Mouse (Mus musculus) T-helper 1 cell (primary cell): ENCODE measurements around the gene Cdh1.

Source experiments
- in situ Hi-C: fragments of 300-600 bp; cut with MboI, MseI; formaldehyde crosslinking; loops from one replicate; pipeline ENCODE4 v1.15.1; 2025; ENCODE audit warnings: high pct_unique_total_duplicates

The Cdh1 gene

GRCm38 (mm10) chr8:106651994-106652393 lies 48.8 kb downstream of the Cdh1 start:
- in situ Hi-C loops: loop anchor here (10.0 kb wide), 1 partner anchor 237 kb away; the partner anchor contains the start of gene Zfp90

GRCm38 (mm10) chr8:106656046-106656445 lies 52.9 kb downstream of the Cdh1 start:
- in situ Hi-C loops: loop anchor here (10.0 kb wide), 1 partner anchor 241 kb away; the partner anchor contains the start of gene Zfp90

- in situ Hi-C loops: no loop called here
Observed at GRCm38 (mm10) chr8:106672786-106673185, 69.6 kb downstream of the Cdh1 start.

GRCm38 (mm10) chr8:106674318-106674717 lies 71.2 kb downstream of the Cdh1 start:
- in situ Hi-C loops: no loop called here

GRCm38 (mm10) chr8:106674894-106675293 lies 71.7 kb downstream of the Cdh1 start:
- in situ Hi-C loops: no loop called here

GRCm38 (mm10) chr8:106682971-106683668 lies 80.0 kb downstream of the Cdh1 start, which contains the start of gene Tango6:
TSS of gene Tango6 (plus strand) at chr8:106683068.
- in situ Hi-C loops: no loop called here

- in situ Hi-C loops: no loop called here
Observed at GRCm38 (mm10) chr8:106684387-106684786, 81.2 kb downstream of the Cdh1 start.

- in situ Hi-C loops: loop anchor here (5.0 kb wide), 1 partner anchor 200 kb away; no protein-coding TSS in a partner anchor
Observed at GRCm38 (mm10) chr8:106687479-106687878, 84.3 kb downstream of the Cdh1 start.

- in situ Hi-C loops: no loop called here
Observed at GRCm38 (mm10) chr8:106697748-106698248, 94.6 kb downstream of the Cdh1 start.

- in situ Hi-C loops: no loop called here
Observed at GRCm38 (mm10) chr8:106699588-106699987, 96.4 kb downstream of the Cdh1 start.

GRCm38 (mm10) chr8:106700131-106700530 lies 97.0 kb downstream of the Cdh1 start:
- in situ Hi-C loops: loop anchor here (25.0 kb wide), 1 partner anchor 312 kb away; no protein-coding TSS in a partner anchor

- in situ Hi-C loops: loop anchor here (25.0 kb wide), 1 partner anchor 311 kb away; no protein-coding TSS in a partner anchor
Observed at GRCm38 (mm10) chr8:106701360-106701759, 98.2 kb downstream of the Cdh1 start.

- in situ Hi-C loops: loop anchor here (25.0 kb wide), 1 partner anchor 308 kb away; no protein-coding TSS in a partner anchor
Observed at GRCm38 (mm10) chr8:106704199-106704900, 101.2 kb downstream of the Cdh1 start.

- in situ Hi-C loops: loop anchor here (25.0 kb wide), 1 partner anchor 307 kb away; no protein-coding TSS in a partner anchor
Observed at GRCm38 (mm10) chr8:106704901-106705321, 101.8 kb downstream of the Cdh1 start.

GRCm38 (mm10) chr8:106706194-106706593 lies 103.0 kb downstream of the Cdh1 start:
- in situ Hi-C loops: loop anchor here (25.0 kb wide), 1 partner anchor 306 kb away; no protein-coding TSS in a partner anchor

- in situ Hi-C loops: loop anchor here (25.0 kb wide), 1 partner anchor 302 kb away; no protein-coding TSS in a partner anchor
Observed at GRCm38 (mm10) chr8:106710002-106710401, 106.9 kb downstream of the Cdh1 start.

GRCm38 (mm10) chr8:106712487-106712886 lies 109.3 kb downstream of the Cdh1 start:
- in situ Hi-C loops: loop anchor here (25.0 kb wide), 1 partner anchor 300 kb away; no protein-coding TSS in a partner anchor

GRCm38 (mm10) chr8:106714297-106714696 lies 111.1 kb downstream of the Cdh1 start:
- in situ Hi-C loops: loop anchor here (25.0 kb wide), 1 partner anchor 298 kb away; no protein-coding TSS in a partner anchor

- in situ Hi-C loops: loop anchor here (25.0 kb wide), 1 partner anchor 294 kb away; no protein-coding TSS in a partner anchor
Observed at GRCm38 (mm10) chr8:106718091-106718500, 114.9 kb downstream of the Cdh1 start.
